Mouse (Mus musculus) frontal cortex, postnatal 25 days (tissue): Measurements from ENCODE around the gene Retreg1.

Experiments
- DNase-seq, 2 experiments: peaks; one replicate each; pipeline ENCODE4 v3.0.0; 2022; ENCODE audit warnings: low spot score in 2 of 2

Retreg1 gene

GRCm38 (mm10) chr15:25830426-25830825 lies 12.6 kb upstream of the Retreg1 start:
- no peak for DNase-seq

- DNase-seq = no peak
These were observed 8.7 kb upstream of the Retreg1 start for GRCm38 (mm10) chr15:25834282-25834681.

GRCm38 (mm10) chr15:25834920-25835674 lies 7.9 kb upstream of the Retreg1 start:
- no peak for DNase-seq

GRCm38 (mm10) chr15:25842462-25843085 lies 406 bp upstream of the Retreg1 start:
- DNase-seq = no peak

GRCm38 (mm10) chr15:25844013-25844570 lies 1.1 kb downstream of the Retreg1 start:
- DNase-seq = no peak

- DNase-seq = no peak
These were observed 1.8 kb downstream of the Retreg1 start for GRCm38 (mm10) chr15:25844771-25845170.

- DNase-seq = no peak
These were observed 4.7 kb downstream of the Retreg1 start for GRCm38 (mm10) chr15:25847576-25848168.

GRCm38 (mm10) chr15:25850552-25850951 lies 7.6 kb downstream of the Retreg1 start:
- DNase-seq = no peak

GRCm38 (mm10) chr15:25854270-25854904 lies 11.4 kb downstream of the Retreg1 start:
- DNase-seq = no peak

GRCm38 (mm10) chr15:25858611-25859058 lies 15.7 kb downstream of the Retreg1 start:
- DNase-seq = no peak

GRCm38 (mm10) chr15:25859469-25859868 lies 16.5 kb downstream of the Retreg1 start:
- no peak for DNase-seq

- no peak for DNase-seq
These were observed 18.9 kb downstream of the Retreg1 start for GRCm38 (mm10) chr15:25861900-25862299.

- DNase-seq = no peak
These were observed 22.6 kb downstream of the Retreg1 start for GRCm38 (mm10) chr15:25865605-25866004.

- no peak for DNase-seq
These were observed 23.1 kb downstream of the Retreg1 start for GRCm38 (mm10) chr15:25866106-25866505.

- DNase-seq = no peak
These were observed 26.1 kb downstream of the Retreg1 start for GRCm38 (mm10) chr15:25869129-25869528.

GRCm38 (mm10) chr15:25871470-25871869 lies 28.5 kb downstream of the Retreg1 start:
- no peak for DNase-seq

- no peak for DNase-seq
These were observed 29.1 kb downstream of the Retreg1 start for GRCm38 (mm10) chr15:25872118-25872517.

- no peak for DNase-seq
These were observed 29.7 kb downstream of the Retreg1 start for GRCm38 (mm10) chr15:25872657-25873056.

- DNase-seq = no peak
These were observed 30.6 kb downstream of the Retreg1 start for GRCm38 (mm10) chr15:25873536-25873935.

- DNase-seq = no peak
These were observed 33.7 kb downstream of the Retreg1 start for GRCm38 (mm10) chr15:25876601-25877161.

- no peak for DNase-seq
These were observed 34.8 kb downstream of the Retreg1 start for GRCm38 (mm10) chr15:25877798-25878197.

- DNase-seq = no peak
These were observed 36.2 kb downstream of the Retreg1 start for GRCm38 (mm10) chr15:25879229-25879628.
